Mouse (Mus musculus) limb, embryonic 15.5 days (tissue): ENCODE data around the gene Agmat. TPM values are rescaled to one million over a fixed set of nuclear protein-coding genes. Genes with fewer than 3 reads are reported as not detected.

ENCODE experiments used
- ATAC-seq: fragments of 200-750 bp; cut with Nextera tagmentation; 2 replicates; pipeline ENCODE4 v1.8.0; 2017; ENCODE audit warnings: low read depth, moderate TSS enrichment; ENCODE audit not compliant: insufficient number of reproducible peaks, low FRiP score, low TSS enrichment
- H3K27ac ChIP-seq: fragments of 300-500 bp; sonication (generic); 2 replicates; pipeline ENCODE4 v1.5.1; 2015; ENCODE audit warnings: moderate library complexity, mild to moderate bottlenecking, inconsistent platforms
- H3K27me3 ChIP-seq: fragments of 300-500 bp; sonication (generic); 2 replicates; pipeline ENCODE4 v1.6.1; 2015; ENCODE audit warnings: inconsistent platforms
- H3K36me3 ChIP-seq: fragments of 300-500 bp; sonication (generic); 2 replicates; pipeline ENCODE4 v1.6.1; 2015; ENCODE audit warnings: inconsistent platforms
- H3K4me1 ChIP-seq: fragments of 300-500 bp; sonication (generic); 2 replicates; pipeline ENCODE4 v1.6.1; 2015; ENCODE audit warnings: inconsistent platforms
- H3K4me2 ChIP-seq: fragments of 300-500 bp; sonication (generic); 2 replicates; pipeline ENCODE4 v1.6.1; 2015; ENCODE audit warnings: mild to moderate bottlenecking, inconsistent platforms
- H3K4me3 ChIP-seq: fragments of 300-500 bp; sonication (generic); 2 replicates; pipeline ENCODE4 v1.5.1; 2015; ENCODE audit warnings: mild to moderate bottlenecking, inconsistent platforms
- H3K9ac ChIP-seq: fragments of 300-500 bp; sonication (generic); 2 replicates; pipeline ENCODE4 v1.6.1; 2015; ENCODE audit warnings: inconsistent platforms
- H3K9me3 ChIP-seq: fragments of 300-500 bp; sonication (generic); 2 replicates; pipeline ENCODE4 v1.6.1; 2016; ENCODE audit warnings: inconsistent platforms
- WGBS: fragments of 180-500 bp; shearing (Covaris S2); methylation state at CpG from one replicate; pipeline ENCODE4 v1.1.7; 2015; 5-methylcytosine and 5-hydroxymethylcytosine counted together
- polyA plus RNA-seq: library from polyadenylated mRNA; unstranded; fragments of >200 nt; fragmentation: Nextera tagmentation; extraction: Ambion mirVana; gene quantifications from 2 replicates; pipeline ENCODE4 v1.2.1, GENCODE M21; 2015

Gene Agmat
- polyA plus RNA-seq, 1 experiment from 2014 or later: not detected

DNA sequence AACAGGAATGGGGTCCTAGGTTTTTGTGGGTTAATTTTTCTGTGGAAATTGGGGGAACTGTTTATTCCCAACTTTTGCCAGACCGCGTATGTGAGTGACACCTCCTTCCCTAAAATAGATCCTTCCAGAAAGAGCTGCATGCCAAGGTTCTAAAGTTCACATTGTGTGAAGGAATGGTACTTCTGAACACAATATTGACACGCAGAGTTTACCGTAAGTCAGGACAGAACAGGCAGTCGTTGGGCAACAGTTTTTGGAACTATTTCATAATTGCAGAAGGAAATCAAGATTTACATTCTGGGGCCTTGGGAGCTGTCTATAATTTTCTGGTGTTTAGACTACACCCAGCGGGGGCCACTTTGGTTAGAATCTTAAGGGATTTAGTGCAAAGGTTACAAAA lies 24.5 kb upstream of the Agmat start:
- H3K4me1 ChIP-seq: peaks cover 16% of the 10 kb centered on the region
- WGBS: 52% methylated on average over 6 of the region's 6 CpGs
- H3K4me2 ChIP-seq: peak overlapping the region; percentile 67
- no peaks in the 10 kb centered on the region for H3K27me3 ChIP-seq
- H3K27ac ChIP-seq: peak overlapping the region; percentile 54; the same call in 1 of the 2 replicates
- no peaks in the 10 kb centered on the region for H3K9me3 ChIP-seq
- H3K36me3 ChIP-seq: 0 out of 2 replicates have a peak, but pooled peaks cover 5% of the 10 kb centered on the region
- ATAC-seq: no peak
- H3K9ac ChIP-seq: no peak overlapping the region
- H3K4me3 ChIP-seq: peak overlapping the region; percentile 97

DNA sequence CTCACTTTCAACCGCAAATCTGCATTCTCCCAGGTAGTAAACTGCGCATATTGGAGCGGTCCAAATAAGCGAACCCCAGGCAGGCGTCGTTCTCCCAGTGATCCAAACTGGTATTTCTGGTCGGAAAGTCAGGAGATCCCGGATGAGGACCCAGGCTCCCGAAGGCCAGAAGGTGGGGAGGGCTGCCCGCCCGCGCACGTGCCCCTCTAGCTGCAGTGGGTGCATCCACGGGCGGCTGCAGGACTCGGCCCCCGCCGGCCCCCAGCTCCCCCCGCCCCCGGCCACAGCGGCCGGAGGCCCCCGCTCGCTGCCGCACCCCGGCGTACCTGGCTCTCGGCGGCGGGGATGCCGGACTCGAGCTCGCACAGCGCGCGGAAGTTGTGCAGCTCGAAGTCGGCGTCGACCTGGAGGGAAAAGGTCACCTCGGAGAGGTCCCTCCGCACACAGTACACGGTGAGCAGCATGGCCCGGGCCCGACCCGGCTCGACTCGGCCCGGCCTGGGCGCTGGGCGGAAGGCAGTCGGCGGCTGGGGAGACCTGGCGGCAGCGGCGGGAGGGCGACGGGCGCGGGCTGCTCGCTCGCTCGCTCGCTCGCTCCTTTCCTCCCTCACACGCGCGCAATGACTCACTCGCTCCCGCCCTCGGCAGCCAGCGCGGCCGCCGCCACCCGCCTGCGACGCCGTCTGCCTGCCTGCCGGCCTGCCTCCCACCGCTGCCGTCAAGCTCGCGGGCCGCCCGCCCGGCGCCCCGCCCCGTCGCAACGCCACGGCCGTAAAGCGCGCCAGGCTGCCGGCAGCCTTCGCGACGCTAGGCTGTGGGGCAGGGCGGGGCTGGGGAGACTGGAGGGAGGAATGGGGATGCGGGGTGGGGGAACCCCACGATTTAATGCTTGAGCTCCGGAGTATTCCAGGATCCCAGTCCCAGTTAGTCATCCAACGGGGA lies 23.5 kb upstream of the Agmat start, which contains the start of gene Ddi2:
Gene Ddi2, minus strand, starts transcription at position 689 of the 942 bp plus-strand sequence.
- 0 out of 2 replicates have a peak, but pooled peaks cover 3% of the 10 kb centered on the region for H3K36me3 ChIP-seq
- H3K4me2 ChIP-seq: peak within 1 kb of the TSS; percentile 67

DNA sequence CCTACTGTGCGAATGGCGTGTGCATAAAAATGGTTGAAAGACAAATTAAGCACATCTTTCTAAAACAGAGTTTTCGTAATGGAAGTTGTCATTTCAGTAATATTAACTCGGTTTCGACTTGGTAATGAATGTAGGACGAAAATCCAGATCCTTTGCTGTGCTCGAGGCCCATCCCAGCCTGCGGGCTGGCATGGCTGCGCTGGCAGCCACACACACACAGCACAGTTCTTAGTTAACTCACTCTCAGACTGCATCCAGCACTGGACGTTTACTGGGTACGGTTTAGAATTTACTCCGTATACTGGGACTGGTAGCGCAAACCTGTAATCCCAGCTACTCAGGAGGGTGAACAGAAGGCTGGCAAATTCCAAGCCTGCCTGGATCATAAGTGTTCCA lies 22.8 kb upstream of the Agmat start:
- Histone ChIP-seq H3K9me3 (no peaks in the 10 kb centered on the region), H3K4me2 (peak overlapping the region; percentile 67), H3K27me3 (no peaks in the 10 kb centered on the region), H3K27ac (peak overlapping the region; percentile 96), H3K4me3 (peak overlapping the region; percentile 97), H3K9ac (peak overlapping the region; percentile 95), H3K36me3 (0 out of 2 replicates have a peak, but pooled peaks cover 3% of the 10 kb centered on the region), H3K4me1 (peaks cover 16% of the 10 kb centered on the region)
- no peak; the same call in 1 of the 2 replicates for ATAC-seq
- 4% methylated on average over 13 of the region's 13 CpGs for WGBS

More for the DNA sequence above, 23.5 kb upstream of the Agmat start, which contains the start of gene Ddi2:
- peak within 1 kb of the TSS; percentile 97 for H3K4me3 ChIP-seq
- peak within 1 kb of the TSS; percentile 96 for H3K27ac ChIP-seq
- peaks cover 16% of the 10 kb centered on the region for H3K4me1 ChIP-seq
- ATAC-seq: peak; percentile 84
- peak within 1 kb of the TSS; percentile 95 for H3K9ac ChIP-seq
- H3K27me3 ChIP-seq: no peaks in the 10 kb centered on the region
- no peaks in the 10 kb centered on the region for H3K9me3 ChIP-seq
- WGBS: under 1% methylated on average over 81 of the region's 105 CpGs

DNA sequence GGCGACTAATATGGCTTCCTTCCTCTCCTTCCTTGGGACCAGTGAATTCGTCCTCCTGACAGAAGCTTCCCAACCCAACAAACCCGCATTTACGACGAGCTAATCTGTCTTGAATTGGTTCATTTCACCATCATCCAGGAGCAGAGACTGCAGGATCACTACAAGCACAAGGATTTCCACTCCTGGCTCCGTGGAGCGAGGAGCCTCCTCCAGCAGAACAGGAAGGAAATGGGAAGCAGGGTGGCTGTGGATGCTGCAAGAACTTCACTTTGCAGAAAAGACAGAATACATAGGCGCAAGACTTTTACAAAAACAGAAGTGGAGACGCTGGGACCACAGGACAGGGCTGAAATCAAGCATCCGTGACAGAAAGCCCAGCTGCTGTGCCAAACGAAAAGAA lies 21.9 kb upstream of the Agmat start:
- H3K36me3 ChIP-seq: 0 out of 2 replicates have a peak, but pooled peaks cover 3% of the 10 kb centered on the region
- H3K27me3 ChIP-seq: no peaks in the 10 kb centered on the region
- H3K4me2 ChIP-seq: no peak overlapping the region
- no peak overlapping the region for H3K4me3 ChIP-seq
- no peak overlapping the region for H3K27ac ChIP-seq
- H3K4me1 ChIP-seq: peaks cover 14% of the 10 kb centered on the region
- no peaks in the 10 kb centered on the region for H3K9me3 ChIP-seq
- ATAC-seq: no peak
- no peak overlapping the region for H3K9ac ChIP-seq
- 57% methylated on average over 11 of the region's 11 CpGs for WGBS

DNA sequence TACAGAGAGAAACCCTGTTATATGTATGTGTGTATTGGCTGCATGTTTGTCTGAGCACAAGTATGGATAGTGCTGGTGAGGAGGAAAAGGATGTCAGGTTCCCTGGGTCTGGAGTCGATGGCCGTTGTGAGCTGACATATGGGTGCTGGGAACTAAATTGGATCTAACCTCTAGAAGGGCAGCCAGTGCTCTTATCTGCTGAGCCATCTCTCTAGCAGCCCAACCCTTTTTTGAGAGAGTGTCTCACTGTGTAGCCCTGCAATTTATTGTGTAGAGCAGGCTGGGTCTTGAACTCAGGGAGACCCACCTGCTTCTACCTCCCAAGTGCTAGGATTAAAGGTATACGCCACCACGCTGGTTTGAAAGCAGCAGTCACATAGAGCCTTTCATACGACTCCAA lies 21.2 kb upstream of the Agmat start:
- Histone ChIP-seq H3K9me3 (no peaks in the 10 kb centered on the region), H3K9ac (no peak overlapping the region), H3K36me3 (no peaks in the 10 kb centered on the region), H3K27me3 (no peaks in the 10 kb centered on the region), H3K4me2 (no peak overlapping the region), H3K4me1 (peaks cover 12% of the 10 kb centered on the region), H3K27ac (no peak overlapping the region), H3K4me3 (no peak overlapping the region)
- WGBS: 80% methylated on average over 5 of the region's 5 CpGs
- ATAC-seq: no peak

DNA sequence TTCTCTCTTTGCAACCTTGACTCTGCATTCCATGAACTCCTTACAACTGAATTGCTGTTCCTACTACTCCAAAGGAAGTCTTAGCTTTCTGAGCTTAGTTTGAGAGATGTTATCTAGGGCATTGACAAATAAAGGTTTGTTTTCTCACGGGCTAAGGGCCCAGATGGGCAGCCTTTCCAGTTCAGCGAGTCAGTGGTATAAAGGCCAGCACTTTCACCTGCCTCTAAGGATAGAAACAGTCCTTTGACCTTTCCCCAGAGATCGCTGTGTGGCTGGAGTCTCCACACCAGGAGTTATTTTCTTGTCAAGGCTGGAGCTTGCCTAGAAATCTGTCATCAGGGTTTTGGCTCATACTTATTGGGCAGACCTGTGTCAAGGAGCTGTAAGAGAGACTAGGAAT lies 20.7 kb upstream of the Agmat start:
- Histone ChIP-seq H3K4me2 (no peak overlapping the region), H3K27me3 (no peaks in the 10 kb centered on the region), H3K27ac (no peak overlapping the region), H3K4me3 (no peak overlapping the region), H3K9me3 (no peaks in the 10 kb centered on the region), H3K36me3 (no peaks in the 10 kb centered on the region), H3K4me1 (peaks cover 12% of the 10 kb centered on the region), H3K9ac (no peak overlapping the region)
- no peak for ATAC-seq
- WGBS: 47% methylated on average over 3 of the region's 3 CpGs

DNA sequence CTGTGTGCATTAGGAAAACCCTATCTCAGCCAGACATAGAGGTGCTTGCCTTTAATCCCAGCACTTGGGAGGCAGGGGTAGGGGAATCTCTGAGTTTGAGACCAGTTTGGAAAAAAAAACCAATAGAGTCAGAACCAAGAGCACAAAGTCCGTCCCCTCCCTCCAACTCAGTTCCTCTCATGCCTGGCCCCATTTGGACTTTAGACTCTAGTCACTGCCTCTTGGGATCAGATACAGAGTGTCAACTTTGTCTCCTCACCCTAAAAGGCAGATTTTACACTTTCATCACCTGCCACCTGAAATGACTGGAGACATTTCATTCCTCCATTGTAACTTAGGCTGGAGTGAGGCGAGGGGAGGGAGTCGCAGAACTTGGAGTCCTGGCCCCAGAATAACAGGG lies 17.2 kb upstream of the Agmat start:
- WGBS: 74% methylated on average over 3 of the region's 3 CpGs
- H3K36me3 ChIP-seq: no peaks in the 10 kb centered on the region
- no peak overlapping the region for H3K4me3 ChIP-seq
- no peak overlapping the region for H3K27ac ChIP-seq
- H3K9me3 ChIP-seq: no peaks in the 10 kb centered on the region
- peaks cover 2% of the 10 kb centered on the region; the same call in 1 of the 2 replicates for H3K4me1 ChIP-seq
- no peaks in the 10 kb centered on the region for H3K27me3 ChIP-seq
- no peak overlapping the region for H3K9ac ChIP-seq
- ATAC-seq: no peak
- H3K4me2 ChIP-seq: no peak overlapping the region

DNA sequence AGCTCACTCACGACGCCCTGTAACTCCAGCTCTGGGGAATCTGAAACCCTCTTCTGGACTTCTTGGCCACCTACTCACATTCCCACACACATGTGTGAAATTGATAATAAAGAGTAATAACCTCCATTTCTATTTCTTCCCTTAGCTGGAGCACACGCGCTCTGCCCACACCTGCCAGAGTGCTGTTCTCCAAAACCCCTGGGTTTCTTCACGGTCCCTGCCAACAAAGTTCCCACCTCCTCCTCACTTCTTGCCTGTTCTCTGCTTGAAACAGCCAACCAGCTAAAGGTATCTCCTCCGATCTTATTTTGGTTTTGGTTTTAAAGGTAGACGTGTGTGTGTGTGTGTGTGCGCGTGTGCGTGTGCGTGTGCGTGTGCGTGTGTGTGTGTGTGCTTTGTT lies 16.1 kb upstream of the Agmat start:
- no peak for ATAC-seq
- Histone ChIP-seq H3K27ac (no peak overlapping the region), H3K4me2 (no peak overlapping the region), H3K4me1 (peaks cover 11% of the 10 kb centered on the region), H3K9ac (no peak overlapping the region), H3K4me3 (no peak overlapping the region), H3K9me3 (no peaks in the 10 kb centered on the region), H3K36me3 (no peaks in the 10 kb centered on the region), H3K27me3 (no peaks in the 10 kb centered on the region)
- 83% methylated on average over 13 of the region's 13 CpGs for WGBS

DNA sequence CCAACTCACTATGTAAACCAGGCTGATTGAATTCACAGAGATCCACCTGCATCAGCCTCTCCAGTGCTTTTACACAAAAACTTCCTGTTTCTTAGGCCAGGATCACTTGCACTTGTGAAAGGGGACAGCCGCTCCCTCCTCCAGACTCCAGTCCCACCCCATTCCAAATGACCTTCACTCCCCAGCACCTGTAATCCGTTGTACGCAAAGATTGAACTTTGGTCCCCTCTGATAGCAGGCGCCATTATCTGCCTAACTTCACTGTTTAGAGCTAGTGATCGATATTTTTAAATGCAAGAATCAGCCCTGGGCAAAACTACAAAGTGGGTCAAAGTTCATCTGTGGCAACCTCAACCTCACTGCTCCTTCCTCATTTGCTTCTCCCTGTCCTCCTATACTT lies 14.7 kb upstream of the Agmat start:
- Histone ChIP-seq H3K9ac (no peak overlapping the region), H3K27ac (no peak overlapping the region), H3K9me3 (no peaks in the 10 kb centered on the region), H3K4me1 (peaks cover 11% of the 10 kb centered on the region), H3K4me2 (no peak overlapping the region), H3K4me3 (no peak overlapping the region), H3K36me3 (no peaks in the 10 kb centered on the region), H3K27me3 (no peaks in the 10 kb centered on the region)
- WGBS: 78% methylated on average over 5 of the region's 5 CpGs
- ATAC-seq: no peak

DNA sequence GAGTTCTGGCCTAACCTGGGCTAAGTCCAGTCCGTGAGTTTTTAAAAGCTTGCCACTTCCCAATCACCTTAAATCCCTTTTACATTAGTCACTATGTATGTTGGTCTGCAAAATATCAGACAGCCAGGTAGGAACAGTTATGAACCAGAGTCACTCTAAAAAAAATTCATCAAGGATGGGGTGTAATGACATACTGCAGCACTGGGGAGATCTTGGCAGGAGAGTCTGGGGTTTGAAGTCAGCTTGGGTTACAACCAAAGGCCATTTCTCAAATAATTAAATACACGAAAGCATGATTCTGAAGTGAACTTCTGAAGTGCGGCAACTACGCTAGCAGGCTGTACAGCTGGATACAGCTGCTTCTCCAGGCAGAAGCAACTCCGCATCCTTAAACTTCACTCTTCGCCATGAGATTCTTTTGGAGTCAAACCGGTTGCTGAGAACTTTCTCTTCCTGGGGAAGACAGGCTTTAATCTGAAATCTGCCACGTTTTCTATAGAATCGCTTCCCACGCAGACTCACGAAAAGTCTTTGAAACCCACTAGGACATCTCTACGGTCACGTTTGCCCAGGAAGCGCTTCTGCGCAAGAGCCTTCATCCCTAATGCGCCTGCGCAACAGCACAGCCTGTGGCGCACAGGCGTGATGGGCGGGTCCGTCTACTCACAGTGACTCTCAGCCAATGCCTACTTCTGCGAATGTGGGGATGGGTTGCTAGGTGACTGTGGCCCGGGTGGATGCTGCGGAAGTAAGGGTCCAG lies 11.8 kb upstream of the Agmat start:
- ATAC-seq: peak; percentile 89
- H3K4me2 ChIP-seq: peak overlapping the region; percentile 61
- H3K27me3 ChIP-seq: no peaks in the 10 kb centered on the region
- H3K27ac ChIP-seq: peak overlapping the region; percentile 79
- H3K4me3 ChIP-seq: peak overlapping the region; percentile 42
- 7% methylated on average over 24 of the region's 24 CpGs for WGBS
- no peaks in the 10 kb centered on the region for H3K9me3 ChIP-seq
- peaks cover 11% of the 10 kb centered on the region for H3K4me1 ChIP-seq
- peak overlapping the region; percentile 40; the same call in 1 of the 2 replicates for H3K9ac ChIP-seq
- H3K36me3 ChIP-seq: no peaks in the 10 kb centered on the region

DNA sequence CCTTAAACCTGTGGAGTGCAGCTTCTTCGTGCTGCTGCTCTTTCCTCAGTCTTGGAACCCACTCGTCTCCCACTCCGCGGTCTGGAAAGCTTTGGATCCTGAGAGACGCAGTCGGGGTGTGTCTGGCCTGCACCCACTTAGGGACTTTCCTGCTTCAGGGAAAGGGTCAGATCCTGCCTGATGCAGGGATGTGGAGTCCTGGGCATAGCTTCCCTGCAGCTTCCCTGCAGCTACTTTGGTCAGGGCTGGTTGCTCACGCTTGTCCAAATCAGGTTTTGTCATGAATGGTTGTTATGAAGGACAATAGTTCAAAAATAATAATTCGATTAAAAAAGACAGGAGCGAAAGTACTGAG lies 11.3 kb upstream of the Agmat start:
- Histone ChIP-seq H3K27ac (peak overlapping the region; percentile 57; the same call in 1 of the 2 replicates), H3K27me3 (no peaks in the 10 kb centered on the region), H3K9ac (no peak overlapping the region), H3K4me1 (peaks cover 11% of the 10 kb centered on the region), H3K36me3 (no peaks in the 10 kb centered on the region), H3K4me3 (peak overlapping the region; percentile 42), H3K4me2 (peak overlapping the region; percentile 61), H3K9me3 (no peaks in the 10 kb centered on the region)
- 27% methylated on average over 9 of the region's 9 CpGs for WGBS
- ATAC-seq: no peak

DNA sequence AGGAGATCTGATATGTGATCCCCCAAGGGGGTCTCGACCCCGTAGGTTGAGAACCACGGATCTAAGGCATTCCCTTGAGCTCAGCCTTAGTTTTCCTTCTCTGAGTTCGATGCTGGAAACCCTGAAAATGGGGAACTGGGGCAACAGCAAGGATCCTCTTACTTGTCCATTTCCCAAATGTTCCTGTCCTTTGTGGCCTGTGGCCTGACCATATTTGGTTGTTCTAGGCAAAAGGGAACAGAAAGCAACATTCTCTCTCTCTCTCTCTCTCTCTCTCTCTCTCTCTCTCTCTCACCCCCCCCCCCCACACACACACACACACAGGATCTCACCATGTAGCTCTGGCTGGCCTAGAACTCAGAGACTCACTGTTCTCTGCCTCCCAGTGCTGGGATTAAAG lies 9.6 kb upstream of the Agmat start:
- 67% methylated on average over 4 of the region's 4 CpGs for WGBS
- Histone ChIP-seq H3K36me3 (no peaks in the 10 kb centered on the region), H3K9ac (no peak overlapping the region), H3K27ac (no peak overlapping the region), H3K9me3 (no peaks in the 10 kb centered on the region), H3K4me3 (no peak overlapping the region), H3K4me2 (no peak overlapping the region), H3K27me3 (no peaks in the 10 kb centered on the region), H3K4me1 (peaks cover 13% of the 10 kb centered on the region)
- no peak for ATAC-seq
